Mouse (Mus musculus): ENCODE results near the gene Gpr146. TPM values are rescaled to one million over a fixed set of nuclear protein-coding genes. Genes with fewer than 3 reads are reported as not detected.

Gene Gpr146
- polyA plus RNA-seq, 1 experiment from 2014 or later: 1.8 TPM

- no peak within 1 kb of the TSS for H3K9ac ChIP-seq (replicated peaks; ENCODE audit: low read depth, low read length)
- H3K4me2 ChIP-seq (ENCODE audit: low read length): no peak within 1 kb of the TSS
- H3K27ac ChIP-seq (ENCODE audit: low read length): no peak within 1 kb of the TSS
- H3K4me1 ChIP-seq (replicated peaks; ENCODE audit: control insufficient read depth, insufficient read depth, low read length): no peaks in the 10 kb centered on the region
- 88% methylated on average over 6 of the region's 6 CpGs for WGBS
- no peaks in the 10 kb centered on the region for H3K9me3 ChIP-seq (ENCODE audit: control insufficient read depth, low read length)
- no peaks in the 10 kb centered on the region for H3K27me3 ChIP-seq (replicated peaks; ENCODE audit: control insufficient read depth, insufficient read depth, low read length)
- ATAC-seq: no peak
- H3K4me3 ChIP-seq (replicated peaks; ENCODE audit: low read length): no peak within 1 kb of the TSS
- no peaks in the 10 kb centered on the region for H3K36me3 ChIP-seq (ENCODE audit: control insufficient read depth, insufficient read depth)
Observed at GRCm38 (mm10) chr5:139404801-139405401, 27.4 kb downstream of the Gpr146 start, which contains the start of gene C130050O18Rik. TSS of gene C130050O18Rik (plus strand) at chr5:139405280.

GRCm38 (mm10) chr5:139405478-139405877 lies 28.0 kb downstream of the Gpr146 start:
- Histone ChIP-seq H3K27ac (ENCODE audit: low read length) (no peak overlapping the region), H3K4me2 (ENCODE audit: low read length) (no peak overlapping the region), H3K27me3 (replicated peaks; ENCODE audit: control insufficient read depth, insufficient read depth, low read length) (no peaks in the 10 kb centered on the region), H3K9ac (replicated peaks; ENCODE audit: low read depth, low read length) (no peak overlapping the region), H3K9me3 (ENCODE audit: control insufficient read depth, low read length) (no peaks in the 10 kb centered on the region), H3K4me3 (replicated peaks; ENCODE audit: low read length) (no peak overlapping the region), H3K36me3 (ENCODE audit: control insufficient read depth, insufficient read depth) (no peaks in the 10 kb centered on the region), H3K4me1 (replicated peaks; ENCODE audit: control insufficient read depth, insufficient read depth, low read length) (no peaks in the 10 kb centered on the region)
- 92% methylated on average over 7 of the region's 7 CpGs for WGBS
- ATAC-seq: no peak

GRCm38 (mm10) chr5:139405953-139406352 lies 28.5 kb downstream of the Gpr146 start:
- H3K36me3 ChIP-seq (ENCODE audit: control insufficient read depth, insufficient read depth): no peaks in the 10 kb centered on the region
- WGBS: 87% methylated on average over 3 of the region's 3 CpGs
- H3K4me2 ChIP-seq (ENCODE audit: low read length): no peak overlapping the region

GRCm38 (mm10) chr5:139407121-139407885 lies 29.8 kb downstream of the Gpr146 start:
- ATAC-seq: no peak
- 88% methylated on average over 14 of the region's 14 CpGs for WGBS

More at GRCm38 (mm10) chr5:139405953-139406352, 28.5 kb downstream of the Gpr146 start:
- Histone ChIP-seq H3K9me3 (ENCODE audit: control insufficient read depth, low read length) (no peaks in the 10 kb centered on the region), H3K4me3 (replicated peaks; ENCODE audit: low read length) (no peak overlapping the region), H3K27me3 (replicated peaks; ENCODE audit: control insufficient read depth, insufficient read depth, low read length) (no peaks in the 10 kb centered on the region), H3K27ac (ENCODE audit: low read length) (no peak overlapping the region), H3K4me1 (replicated peaks; ENCODE audit: control insufficient read depth, insufficient read depth, low read length) (no peaks in the 10 kb centered on the region), H3K9ac (replicated peaks; ENCODE audit: low read depth, low read length) (no peak overlapping the region)
- ATAC-seq: no peak

GRCm38 (mm10) chr5:139408511-139408910 lies 31.0 kb downstream of the Gpr146 start:
- Histone ChIP-seq H3K27ac (ENCODE audit: low read length) (no peak overlapping the region), H3K9me3 (ENCODE audit: control insufficient read depth, low read length) (no peaks in the 10 kb centered on the region), H3K9ac (replicated peaks; ENCODE audit: low read depth, low read length) (no peak overlapping the region), H3K4me2 (ENCODE audit: low read length) (no peak overlapping the region), H3K36me3 (ENCODE audit: control insufficient read depth, insufficient read depth) (no peaks in the 10 kb centered on the region), H3K4me1 (replicated peaks; ENCODE audit: control insufficient read depth, insufficient read depth, low read length) (no peaks in the 10 kb centered on the region), H3K4me3 (replicated peaks; ENCODE audit: low read length) (no peak overlapping the region), H3K27me3 (replicated peaks; ENCODE audit: control insufficient read depth, insufficient read depth, low read length) (no peaks in the 10 kb centered on the region)
- 91% methylated on average over 7 of the region's 7 CpGs for WGBS
- ATAC-seq: no peak

More at GRCm38 (mm10) chr5:139407121-139407885, 29.8 kb downstream of the Gpr146 start:
- H3K27me3 ChIP-seq (replicated peaks; ENCODE audit: control insufficient read depth, insufficient read depth, low read length): no peaks in the 10 kb centered on the region
- H3K27ac ChIP-seq (ENCODE audit: low read length): no peak overlapping the region
- H3K36me3 ChIP-seq (ENCODE audit: control insufficient read depth, insufficient read depth): no peaks in the 10 kb centered on the region
- no peak overlapping the region for H3K4me3 ChIP-seq (replicated peaks; ENCODE audit: low read length)
- H3K9ac ChIP-seq (replicated peaks; ENCODE audit: low read depth, low read length): no peak overlapping the region
- no peak overlapping the region for H3K4me2 ChIP-seq (ENCODE audit: low read length)
- H3K9me3 ChIP-seq (ENCODE audit: control insufficient read depth, low read length): no peaks in the 10 kb centered on the region
- H3K4me1 ChIP-seq (replicated peaks; ENCODE audit: control insufficient read depth, insufficient read depth, low read length): no peaks in the 10 kb centered on the region

GRCm38 (mm10) chr5:139409412-139409811 lies 31.9 kb downstream of the Gpr146 start:
- H3K4me3 ChIP-seq (replicated peaks; ENCODE audit: low read length): no peak overlapping the region
- no peaks in the 10 kb centered on the region for H3K36me3 ChIP-seq (ENCODE audit: control insufficient read depth, insufficient read depth)
- no peaks in the 10 kb centered on the region for H3K27me3 ChIP-seq (replicated peaks; ENCODE audit: control insufficient read depth, insufficient read depth, low read length)
- no peak overlapping the region for H3K4me2 ChIP-seq (ENCODE audit: low read length)
- H3K9ac ChIP-seq (replicated peaks; ENCODE audit: low read depth, low read length): no peak overlapping the region
- no peak overlapping the region for H3K27ac ChIP-seq (ENCODE audit: low read length)
- H3K4me1 ChIP-seq (replicated peaks; ENCODE audit: control insufficient read depth, insufficient read depth, low read length): no peaks in the 10 kb centered on the region
- no peaks in the 10 kb centered on the region for H3K9me3 ChIP-seq (ENCODE audit: control insufficient read depth, low read length)
- no peak for ATAC-seq
- WGBS: 80% methylated on average over 12 of the region's 12 CpGs

GRCm38 (mm10) chr5:139410056-139410455 lies 32.6 kb downstream of the Gpr146 start:
- Histone ChIP-seq H3K9me3 (ENCODE audit: control insufficient read depth, low read length) (no peaks in the 10 kb centered on the region), H3K4me3 (replicated peaks; ENCODE audit: low read length) (no peak overlapping the region), H3K27ac (ENCODE audit: low read length) (no peak overlapping the region), H3K27me3 (replicated peaks; ENCODE audit: control insufficient read depth, insufficient read depth, low read length) (no peaks in the 10 kb centered on the region), H3K4me2 (ENCODE audit: low read length) (no peak overlapping the region), H3K36me3 (ENCODE audit: control insufficient read depth, insufficient read depth) (no peaks in the 10 kb centered on the region), H3K9ac (replicated peaks; ENCODE audit: low read depth, low read length) (no peak overlapping the region), H3K4me1 (replicated peaks; ENCODE audit: control insufficient read depth, insufficient read depth, low read length) (no peaks in the 10 kb centered on the region)
- WGBS: 90% methylated on average over 4 of the region's 4 CpGs
- ATAC-seq: no peak

GRCm38 (mm10) chr5:139411117-139411516 lies 33.6 kb downstream of the Gpr146 start:
- WGBS: 87% methylated on average over 6 of the region's 6 CpGs
- H3K4me1 ChIP-seq (replicated peaks; ENCODE audit: control insufficient read depth, insufficient read depth, low read length): no peaks in the 10 kb centered on the region
- H3K9me3 ChIP-seq (ENCODE audit: control insufficient read depth, low read length): no peaks in the 10 kb centered on the region
- H3K4me3 ChIP-seq (replicated peaks; ENCODE audit: low read length): no peak overlapping the region
- no peak overlapping the region for H3K27ac ChIP-seq (ENCODE audit: low read length)
- H3K4me2 ChIP-seq (ENCODE audit: low read length): no peak overlapping the region
- ATAC-seq: no peak
- H3K9ac ChIP-seq (replicated peaks; ENCODE audit: low read depth, low read length): no peak overlapping the region
- H3K36me3 ChIP-seq (ENCODE audit: control insufficient read depth, insufficient read depth): no peaks in the 10 kb centered on the region
- no peaks in the 10 kb centered on the region for H3K27me3 ChIP-seq (replicated peaks; ENCODE audit: control insufficient read depth, insufficient read depth, low read length)

- Histone ChIP-seq H3K4me2 (ENCODE audit: low read length) (no peak overlapping the region), H3K27ac (ENCODE audit: low read length) (no peak overlapping the region), H3K9ac (replicated peaks; ENCODE audit: low read depth, low read length) (no peak overlapping the region), H3K4me1 (replicated peaks; ENCODE audit: control insufficient read depth, insufficient read depth, low read length) (no peaks in the 10 kb centered on the region), H3K36me3 (ENCODE audit: control insufficient read depth, insufficient read depth) (no peaks in the 10 kb centered on the region), H3K9me3 (ENCODE audit: control insufficient read depth, low read length) (no peaks in the 10 kb centered on the region), H3K27me3 (replicated peaks; ENCODE audit: control insufficient read depth, insufficient read depth, low read length) (no peaks in the 10 kb centered on the region), H3K4me3 (replicated peaks; ENCODE audit: low read length) (no peak overlapping the region)
- ATAC-seq: no peak
- 84% methylated on average over 15 of the region's 15 CpGs for WGBS
Observed at GRCm38 (mm10) chr5:139411665-139412314, 34.3 kb downstream of the Gpr146 start.

Measured in forebrain, embryonic 16.5 days (tissue).